Mouse (Mus musculus): ENCODE measurements at regions not wholly inside any gene's neighbourhood (a gene's known extent, or its start where the extent isn't known, plus 50 kb on each side); places are given as distances from the start of the nearest gene placed in this dataset.
A peak's percentile ranks its signal among the peaks of the same experiment; 100 is the strongest.

- Histone ChIP-seq H3K4me3 (ENCODE audit: low read length) (no peak overlapping the region), H3K9me3 (ENCODE audit: control insufficient read depth, low read length) (no peaks in the 10 kb centered on the region), H3K27ac (ENCODE audit: low read depth, low read length) (peak overlapping the region; percentile 49), H3K27me3 (replicated peaks; ENCODE audit: control insufficient read depth, insufficient read depth, low read length) (peaks cover 13% of the 10 kb centered on the region), H3K4me1 (ENCODE audit: control insufficient read depth, insufficient read depth, low read depth, low read length) (peaks cover 12% of the 10 kb centered on the region), H3K4me2 (ENCODE audit: low read length) (no peak overlapping the region), H3K9ac (ENCODE audit: low read depth, low read length) (no peak overlapping the region), H3K36me3 (ENCODE audit: control insufficient read depth, insufficient read depth, low read length) (no peaks in the 10 kb centered on the region)
- no peak for ATAC-seq
- 5% methylated on average over 8 of the region's 8 CpGs for WGBS
Measured at GRCm38 (mm10) chr19:44696059-44696712, 59.7 kb upstream of the Pax2 start.

DNA sequence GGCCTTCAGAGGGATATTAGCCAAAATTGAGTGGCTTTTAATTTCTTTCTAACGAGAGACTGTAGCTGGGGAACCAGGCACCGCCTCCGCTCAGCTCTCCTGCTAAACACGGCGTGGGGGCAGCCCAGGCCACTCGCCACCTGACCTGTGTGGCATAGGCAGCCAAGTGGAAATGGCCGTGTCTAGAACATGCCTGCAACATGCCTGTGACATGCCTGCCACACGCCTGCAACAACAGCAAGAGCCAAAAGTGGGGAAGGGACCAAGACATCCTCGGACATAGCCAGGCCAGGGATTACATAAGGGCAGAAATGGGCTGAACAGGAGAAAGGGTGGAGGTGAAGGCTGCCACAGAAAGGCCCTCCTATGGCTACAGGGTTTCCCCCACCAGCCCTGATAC, 59.1 kb upstream of the Pax2 start:
- H3K9ac ChIP-seq (ENCODE audit: low read depth, low read length): no peak overlapping the region
- WGBS: 29% methylated on average over 9 of the region's 9 CpGs
- H3K27me3 ChIP-seq (replicated peaks; ENCODE audit: control insufficient read depth, insufficient read depth, low read length): peaks cover 13% of the 10 kb centered on the region
- H3K4me3 ChIP-seq (ENCODE audit: low read length): no peak overlapping the region
- no peak overlapping the region for H3K4me2 ChIP-seq (ENCODE audit: low read length)
- H3K36me3 ChIP-seq (ENCODE audit: control insufficient read depth, insufficient read depth, low read length): no peaks in the 10 kb centered on the region
- 0 out of 2 replicates have a peak overlapping the region, but pooled peaks have one; percentile 49 for H3K27ac ChIP-seq (ENCODE audit: low read depth, low read length)
- no peak for ATAC-seq
- no peaks in the 10 kb centered on the region for H3K9me3 ChIP-seq (ENCODE audit: control insufficient read depth, low read length)
- peaks cover 12% of the 10 kb centered on the region for H3K4me1 ChIP-seq (ENCODE audit: control insufficient read depth, insufficient read depth, low read depth, low read length)

DNA sequence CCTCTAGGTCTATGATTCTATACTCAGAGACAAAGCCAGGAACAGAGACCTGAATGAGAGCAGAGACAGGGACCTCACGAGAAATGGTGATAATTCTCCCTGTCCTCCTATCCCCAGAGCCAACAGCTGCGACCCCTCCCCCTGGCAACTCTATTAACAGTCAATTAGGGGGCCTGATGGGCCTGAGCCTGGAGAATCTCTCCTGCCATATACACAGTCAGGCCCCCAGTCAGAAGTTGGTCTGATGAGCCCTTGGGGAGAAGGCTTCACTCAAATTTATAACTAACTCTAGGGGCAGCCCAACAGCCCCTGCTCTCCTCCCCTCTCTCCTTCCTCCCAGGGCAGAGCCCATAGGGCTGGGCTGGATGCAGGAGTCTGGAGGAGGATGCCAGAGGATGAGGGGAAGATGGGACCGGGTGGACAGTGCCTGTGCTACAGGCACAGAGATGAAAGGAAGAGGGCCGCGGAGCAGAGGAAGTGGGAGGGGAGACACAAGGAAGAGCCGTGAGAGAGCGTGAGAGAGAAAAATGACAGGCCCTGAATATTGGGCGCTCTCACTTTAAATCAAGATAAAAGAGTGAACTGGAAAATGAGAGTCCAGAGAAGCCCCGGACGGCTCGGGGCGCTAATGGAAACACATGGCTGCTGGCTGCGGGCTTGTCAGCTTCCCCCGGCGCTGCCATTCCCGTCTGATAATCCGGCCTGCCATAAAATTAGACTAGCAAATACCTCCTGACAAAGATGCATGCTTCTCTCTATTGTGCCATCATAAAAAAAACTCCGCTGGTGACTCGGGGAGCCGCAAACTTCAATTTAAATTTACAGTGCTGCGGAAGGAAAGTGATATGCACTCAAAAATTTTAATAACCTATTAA, 57.2 kb upstream of the Pax2 start:
- Histone ChIP-seq H3K4me2 (ENCODE audit: low read length) (peak overlapping the region; percentile 8; the same call in 1 of the 2 replicates), H3K9me3 (ENCODE audit: control insufficient read depth, low read length) (no peaks in the 10 kb centered on the region), H3K27me3 (replicated peaks; ENCODE audit: control insufficient read depth, insufficient read depth, low read length) (peaks cover 15% of the 10 kb centered on the region), H3K27ac (ENCODE audit: low read depth, low read length) (peak overlapping the region; percentile 16; the same call in 1 of the 2 replicates), H3K9ac (ENCODE audit: low read depth, low read length) (no peak overlapping the region), H3K4me1 (ENCODE audit: control insufficient read depth, insufficient read depth, low read depth, low read length) (peaks cover 8% of the 10 kb centered on the region; the same call in 1 of the 2 replicates), H3K36me3 (ENCODE audit: control insufficient read depth, insufficient read depth, low read length) (no peaks in the 10 kb centered on the region), H3K4me3 (ENCODE audit: low read length) (no peak overlapping the region)
- WGBS: 12% methylated on average over 21 of the region's 21 CpGs
- ATAC-seq: peak; percentile 58

All from hindbrain, embryonic 16.5 days (tissue).